Mouse (Mus musculus): ENCODE measurements around the gene Clmp. TPM values are rescaled to one million over a fixed set of nuclear protein-coding genes. Genes with fewer than 3 reads are reported as not detected.

Clmp gene
- polyA plus RNA-seq, 1 experiment from 2014 or later, result 23.0 TPM

- Histone ChIP-seq H3K9me3 (ENCODE audit: control insufficient read depth) (no peaks in the 10 kb centered on the region), H3K4me1 (replicated peaks; ENCODE audit: control insufficient read depth, insufficient read depth, low read length) (no peaks in the 10 kb centered on the region), H3K27me3 (replicated peaks; ENCODE audit: control insufficient read depth, insufficient read depth, low read length) (no peaks in the 10 kb centered on the region), H3K27ac (ENCODE audit: low read depth, low read length) (no peak overlapping the region), H3K9ac (ENCODE audit: low read depth, low read length) (no peak overlapping the region), H3K36me3 (ENCODE audit: control insufficient read depth, insufficient read depth) (peaks cover 30% of the 10 kb centered on the region), H3K4me3 (ENCODE audit: low read depth, low read length) (no peak overlapping the region), H3K4me2 (replicated peaks; ENCODE audit: low read depth) (0 out of 2 replicates have a peak overlapping the region, but pooled peaks have one; percentile 27)
- 21% methylated on average over 2 of the region's 2 CpGs for WGBS
- peak; percentile 77 for TF ChIP-seq CTCF (IDR thresholded peaks at IDR 0.05; ENCODE audit: low read depth)
- ATAC-seq, result no peak
Measured at GRCm38 (mm10) chr9:40805263-40805662, 119.5 kb downstream of the Clmp start.

- WGBS, result 22% methylated on average over 5 of the region's 5 CpGs
- TF ChIP-seq CTCF (IDR thresholded peaks at IDR 0.05; ENCODE audit: low read depth), result peak; percentile 69
Measured at GRCm38 (mm10) chr9:40806440-40807288, 120.9 kb downstream of the Clmp start.

GRCm38 (mm10) chr9:40807289-40807920, 121.6 kb downstream of the Clmp start:
- no peaks in the 10 kb centered on the region for H3K4me1 ChIP-seq (replicated peaks; ENCODE audit: control insufficient read depth, insufficient read depth, low read length)
- H3K9me3 ChIP-seq (ENCODE audit: control insufficient read depth), result no peaks in the 10 kb centered on the region
- TF ChIP-seq CTCF (IDR thresholded peaks at IDR 0.05; ENCODE audit: low read depth), result peak; percentile 38; the same call in 1 of the 2 replicates
- peaks cover 29% of the 10 kb centered on the region for H3K36me3 ChIP-seq (ENCODE audit: control insufficient read depth, insufficient read depth)
- no peak overlapping the region for H3K4me2 ChIP-seq (replicated peaks; ENCODE audit: low read depth)
- no peak for ATAC-seq
- 0 out of 2 replicates have a peak overlapping the region, but pooled peaks have one; percentile 21 for H3K27ac ChIP-seq (ENCODE audit: low read depth, low read length)
- H3K9ac ChIP-seq (ENCODE audit: low read depth, low read length), result no peak overlapping the region
- H3K4me3 ChIP-seq (ENCODE audit: low read depth, low read length), result no peak overlapping the region
- WGBS, result 13% methylated on average over 11 of the region's 11 CpGs
- H3K27me3 ChIP-seq (replicated peaks; ENCODE audit: control insufficient read depth, insufficient read depth, low read length), result no peaks in the 10 kb centered on the region

More at GRCm38 (mm10) chr9:40806440-40807288, 120.9 kb downstream of the Clmp start:
- peaks cover 30% of the 10 kb centered on the region for H3K36me3 ChIP-seq (ENCODE audit: control insufficient read depth, insufficient read depth)
- peak; percentile 19; the same call in 1 of the 2 replicates for ATAC-seq
- no peak overlapping the region for H3K4me2 ChIP-seq (replicated peaks; ENCODE audit: low read depth)
- no peak overlapping the region for H3K4me3 ChIP-seq (ENCODE audit: low read depth, low read length)
- H3K9me3 ChIP-seq (ENCODE audit: control insufficient read depth), result no peaks in the 10 kb centered on the region
- 0 out of 2 replicates have a peak overlapping the region, but pooled peaks have one; percentile 21 for H3K27ac ChIP-seq (ENCODE audit: low read depth, low read length)
- no peak overlapping the region for H3K9ac ChIP-seq (ENCODE audit: low read depth, low read length)
- H3K4me1 ChIP-seq (replicated peaks; ENCODE audit: control insufficient read depth, insufficient read depth, low read length), result no peaks in the 10 kb centered on the region
- no peaks in the 10 kb centered on the region for H3K27me3 ChIP-seq (replicated peaks; ENCODE audit: control insufficient read depth, insufficient read depth, low read length)

- no peak overlapping the region for H3K27ac ChIP-seq (ENCODE audit: low read depth, low read length)
- no peaks in the 10 kb centered on the region for H3K4me1 ChIP-seq (replicated peaks; ENCODE audit: control insufficient read depth, insufficient read depth, low read length)
- 38% methylated on average over 16 of the region's 16 CpGs for WGBS
- no peaks in the 10 kb centered on the region for H3K9me3 ChIP-seq (ENCODE audit: control insufficient read depth)
- no peaks in the 10 kb centered on the region for H3K27me3 ChIP-seq (replicated peaks; ENCODE audit: control insufficient read depth, insufficient read depth, low read length)
- peaks cover 26% of the 10 kb centered on the region for H3K36me3 ChIP-seq (ENCODE audit: control insufficient read depth, insufficient read depth)
- no peak overlapping the region for H3K4me3 ChIP-seq (ENCODE audit: low read depth, low read length)
- H3K9ac ChIP-seq (ENCODE audit: low read depth, low read length), result no peak overlapping the region
- TF ChIP-seq CTCF (IDR thresholded peaks at IDR 0.05; ENCODE audit: low read depth), result no peak
- H3K4me2 ChIP-seq (replicated peaks; ENCODE audit: low read depth), result no peak overlapping the region
- no peak for ATAC-seq
Measured at GRCm38 (mm10) chr9:40808061-40808906, 122.5 kb downstream of the Clmp start.

DNA sequence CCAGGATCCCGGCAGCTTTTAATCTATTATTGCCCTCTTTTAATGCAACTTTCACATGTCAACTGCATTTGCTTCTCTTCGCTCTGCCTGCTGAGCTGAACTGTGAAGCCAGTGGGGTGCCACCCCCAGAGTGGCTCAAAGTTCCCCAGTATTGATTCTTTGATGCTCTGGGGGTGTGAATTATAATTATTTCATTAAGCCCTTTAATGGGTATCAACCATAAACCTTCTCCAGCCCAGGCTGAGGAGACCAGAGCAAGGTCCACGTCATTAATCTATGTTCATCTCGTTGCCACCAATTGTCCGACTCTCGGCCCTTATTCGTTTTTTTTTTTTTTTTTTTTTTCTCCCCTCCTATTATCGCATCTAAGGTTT, 123.1 kb downstream of the Clmp start:
- WGBS, result 56% methylated on average over 8 of the region's 8 CpGs
- H3K9ac ChIP-seq (ENCODE audit: low read depth, low read length), result no peak overlapping the region
- H3K27ac ChIP-seq (ENCODE audit: low read depth, low read length), result no peak overlapping the region
- no peaks in the 10 kb centered on the region for H3K4me1 ChIP-seq (replicated peaks; ENCODE audit: control insufficient read depth, insufficient read depth, low read length)
- H3K9me3 ChIP-seq (ENCODE audit: control insufficient read depth), result no peaks in the 10 kb centered on the region
- peaks cover 21% of the 10 kb centered on the region for H3K36me3 ChIP-seq (ENCODE audit: control insufficient read depth, insufficient read depth)
- ATAC-seq, result no peak
- no peak for TF ChIP-seq CTCF (IDR thresholded peaks at IDR 0.05; ENCODE audit: low read depth)
- no peak overlapping the region for H3K4me3 ChIP-seq (ENCODE audit: low read depth, low read length)
- H3K4me2 ChIP-seq (replicated peaks; ENCODE audit: low read depth), result no peak overlapping the region
- no peaks in the 10 kb centered on the region for H3K27me3 ChIP-seq (replicated peaks; ENCODE audit: control insufficient read depth, insufficient read depth, low read length)

- Histone ChIP-seq H3K36me3 (ENCODE audit: control insufficient read depth, insufficient read depth) (no peaks in the 10 kb centered on the region), H3K27me3 (replicated peaks; ENCODE audit: control insufficient read depth, insufficient read depth, low read length) (no peaks in the 10 kb centered on the region), H3K27ac (ENCODE audit: low read depth, low read length) (no peak overlapping the region), H3K4me1 (replicated peaks; ENCODE audit: control insufficient read depth, insufficient read depth, low read length) (no peaks in the 10 kb centered on the region), H3K4me2 (replicated peaks; ENCODE audit: low read depth) (no peak overlapping the region), H3K9ac (ENCODE audit: low read depth, low read length) (no peak overlapping the region), H3K9me3 (ENCODE audit: control insufficient read depth) (no peaks in the 10 kb centered on the region), H3K4me3 (ENCODE audit: low read depth, low read length) (no peak overlapping the region)
- peak; percentile 59 for TF ChIP-seq CTCF (IDR thresholded peaks at IDR 0.05; ENCODE audit: low read depth)
- no peak for ATAC-seq
- 62% methylated on average over 2 of the region's 2 CpGs for WGBS
Measured at GRCm38 (mm10) chr9:40811860-40812259, 126.1 kb downstream of the Clmp start.
